Mouse (Mus musculus): ENCODE data around the gene Tnfsf12.
A peak's percentile ranks its signal among the peaks of the same experiment; 100 is the strongest.

DNA sequence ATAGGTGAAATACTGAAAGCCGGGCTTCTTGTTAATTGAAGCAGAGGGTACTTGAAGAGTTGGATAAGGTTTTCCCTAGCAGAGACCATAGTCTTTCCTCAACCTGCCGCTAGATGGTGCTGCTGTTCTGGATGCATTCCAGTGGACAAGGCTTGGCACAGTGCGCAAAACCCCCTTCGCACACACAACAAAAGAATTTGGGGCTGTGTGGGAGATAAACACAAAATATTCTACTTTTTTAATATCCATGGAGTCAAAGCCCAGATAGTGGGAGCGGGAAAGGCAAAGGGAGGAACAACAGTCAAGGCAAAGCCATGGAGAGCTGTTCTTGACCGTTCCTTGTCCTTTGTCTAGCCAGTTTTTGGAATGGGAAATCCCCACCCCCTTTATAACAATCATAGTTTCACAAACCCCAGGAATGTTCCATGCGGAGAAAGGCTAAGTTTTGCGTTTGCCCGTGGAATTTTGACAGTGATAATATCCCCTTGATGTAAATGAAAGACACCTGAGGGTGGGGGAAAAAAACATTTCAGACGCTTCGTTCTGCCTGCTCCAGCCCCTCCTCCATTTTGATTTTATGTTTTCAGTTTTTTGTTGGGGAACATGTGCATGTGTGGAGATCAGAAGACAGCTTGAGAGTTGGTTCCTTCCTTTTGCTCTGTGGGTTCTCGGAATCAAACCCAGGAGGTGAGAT is 12.7 kb downstream of the Tnfsf12 start:
- TF ChIP-seq POLR2A (IDR thresholded peaks at IDR 0.05; ENCODE audit: borderline replicate concordance, insufficient read depth, low read length): no peak
- TF ChIP-seq CTCF (IDR thresholded peaks at IDR 0.05; ENCODE audit: borderline replicate concordance, insufficient read depth, low read depth, low read length): peak; percentile 93
